Mouse (Mus musculus) splenic B cell, adult 2 months (primary cell): ENCODE data around the gene Akt1.
A peak's percentile ranks its signal among the peaks of the same experiment; 100 is the strongest.

ENCODE experiments used
- DNase-seq: peaks from one replicate; pipeline ENCODE4 v3.0.0-alpha.2; 2011; ENCODE audit warnings: low read depth, low spot score
- H3K27me3 ChIP-seq: 2 replicates; pipeline ENCODE4 v1.6.1; 2012; ENCODE audit warnings: mild to moderate bottlenecking, low read length, moderate library complexity, mixed read lengths; ENCODE audit not compliant: control insufficient read depth, poor library complexity, insufficient read depth, severe bottlenecking
- H3K36me3 ChIP-seq: 2 replicates; pipeline ENCODE4 v1.6.1; 2012; ENCODE audit warnings: mild to moderate bottlenecking, low read length, moderate library complexity, mixed read lengths; ENCODE audit not compliant: control insufficient read depth, poor library complexity, insufficient read depth, severe bottlenecking

The Akt1 gene

DNA sequence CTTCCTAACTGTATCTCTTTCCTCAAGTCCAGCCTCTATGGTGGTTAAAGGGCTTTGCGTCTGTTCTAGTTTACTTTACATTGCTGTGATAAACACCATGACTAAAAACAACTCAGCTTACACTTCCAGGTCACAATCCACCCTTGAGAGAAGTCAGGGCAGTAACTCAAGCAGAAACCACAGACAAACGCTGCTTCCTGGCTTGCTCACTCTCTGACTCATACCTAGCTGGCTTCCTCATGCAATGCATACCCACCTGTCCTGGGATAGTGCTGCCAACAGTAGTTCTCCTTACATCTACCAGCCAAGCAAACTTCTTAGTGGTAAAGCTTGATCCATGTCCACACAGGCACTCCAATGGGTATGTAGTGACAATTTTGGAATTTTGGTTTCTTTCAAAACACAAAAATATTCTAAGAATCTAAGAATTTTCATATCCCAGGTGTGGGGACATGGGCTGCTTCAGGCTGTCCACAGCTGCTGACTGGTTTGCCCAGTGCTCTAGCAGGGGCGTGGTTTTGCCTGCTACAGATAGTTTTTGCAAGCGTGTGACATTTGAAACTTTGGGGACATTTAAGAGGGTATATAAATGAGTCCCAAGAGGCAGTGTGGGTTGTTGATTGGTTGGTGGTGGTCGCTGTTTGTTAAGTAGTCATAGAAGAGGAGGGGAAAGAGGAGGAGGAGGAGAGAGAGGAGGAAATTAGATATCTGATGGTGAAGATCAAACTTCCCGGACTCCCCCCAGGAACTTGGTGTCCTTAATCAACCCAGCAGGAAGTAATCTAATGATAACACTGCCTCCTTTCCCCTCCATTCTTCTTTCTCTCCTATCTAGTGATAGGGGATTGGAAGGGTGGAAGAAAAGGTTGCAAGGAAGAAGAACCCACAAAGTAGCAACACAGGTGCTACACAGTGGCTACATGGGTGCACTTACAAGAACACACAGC is 28.0 kb upstream of the Akt1 start:
- H3K36me3 ChIP-seq = no peaks in the 10 kb centered on the region
- H3K27me3 ChIP-seq = no peaks in the 10 kb centered on the region
- DNase-seq = peak; percentile 77

DNA sequence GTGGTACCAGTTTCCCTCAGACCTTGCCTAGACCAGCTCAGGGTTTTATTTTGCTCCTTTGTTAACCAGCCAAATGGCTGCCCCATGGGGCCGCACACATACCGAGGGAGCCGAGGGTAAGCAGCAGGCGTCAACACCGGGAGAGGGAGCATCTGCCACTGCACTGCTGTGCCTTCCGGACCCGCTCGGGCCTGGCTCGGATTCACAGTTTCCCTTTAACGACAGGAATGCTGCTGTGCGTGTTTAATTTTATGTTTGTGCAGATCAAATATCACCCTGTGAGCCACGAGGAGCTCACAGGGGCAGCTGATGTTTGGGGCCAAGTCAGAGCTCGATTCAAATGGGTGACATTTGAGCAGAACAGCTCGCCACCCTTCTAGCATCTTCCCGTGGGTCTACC is 25.8 kb upstream of the Akt1 start:
- DNase-seq = no peak
- no peaks in the 10 kb centered on the region for H3K36me3 ChIP-seq
- no peaks in the 10 kb centered on the region for H3K27me3 ChIP-seq

GRCm38 (mm10) chr12:112696806-112697425 is 22.2 kb upstream of the Akt1 start:
- no peaks in the 10 kb centered on the region for H3K36me3 ChIP-seq
- no peak for DNase-seq
- no peaks in the 10 kb centered on the region for H3K27me3 ChIP-seq

DNA sequence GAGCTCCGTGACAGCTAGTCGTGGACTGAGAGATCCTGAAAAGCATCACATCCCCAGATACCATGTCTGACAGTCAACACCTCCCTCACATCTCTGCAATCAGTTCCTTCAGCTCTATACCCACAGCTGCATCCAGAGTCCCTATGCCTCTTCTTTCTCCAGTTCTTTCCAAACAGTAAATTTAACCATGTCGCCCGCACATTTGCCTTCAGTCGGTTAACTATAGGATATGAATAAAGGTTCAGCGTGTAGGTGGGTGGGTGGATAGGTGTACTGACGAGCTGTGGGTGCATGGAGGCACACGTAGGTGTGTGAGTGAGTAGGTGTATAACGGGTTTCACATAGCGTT is 19.4 kb upstream of the Akt1 start:
- no peaks in the 10 kb centered on the region for H3K36me3 ChIP-seq
- no peak for DNase-seq
- no peaks in the 10 kb centered on the region for H3K27me3 ChIP-seq

DNA sequence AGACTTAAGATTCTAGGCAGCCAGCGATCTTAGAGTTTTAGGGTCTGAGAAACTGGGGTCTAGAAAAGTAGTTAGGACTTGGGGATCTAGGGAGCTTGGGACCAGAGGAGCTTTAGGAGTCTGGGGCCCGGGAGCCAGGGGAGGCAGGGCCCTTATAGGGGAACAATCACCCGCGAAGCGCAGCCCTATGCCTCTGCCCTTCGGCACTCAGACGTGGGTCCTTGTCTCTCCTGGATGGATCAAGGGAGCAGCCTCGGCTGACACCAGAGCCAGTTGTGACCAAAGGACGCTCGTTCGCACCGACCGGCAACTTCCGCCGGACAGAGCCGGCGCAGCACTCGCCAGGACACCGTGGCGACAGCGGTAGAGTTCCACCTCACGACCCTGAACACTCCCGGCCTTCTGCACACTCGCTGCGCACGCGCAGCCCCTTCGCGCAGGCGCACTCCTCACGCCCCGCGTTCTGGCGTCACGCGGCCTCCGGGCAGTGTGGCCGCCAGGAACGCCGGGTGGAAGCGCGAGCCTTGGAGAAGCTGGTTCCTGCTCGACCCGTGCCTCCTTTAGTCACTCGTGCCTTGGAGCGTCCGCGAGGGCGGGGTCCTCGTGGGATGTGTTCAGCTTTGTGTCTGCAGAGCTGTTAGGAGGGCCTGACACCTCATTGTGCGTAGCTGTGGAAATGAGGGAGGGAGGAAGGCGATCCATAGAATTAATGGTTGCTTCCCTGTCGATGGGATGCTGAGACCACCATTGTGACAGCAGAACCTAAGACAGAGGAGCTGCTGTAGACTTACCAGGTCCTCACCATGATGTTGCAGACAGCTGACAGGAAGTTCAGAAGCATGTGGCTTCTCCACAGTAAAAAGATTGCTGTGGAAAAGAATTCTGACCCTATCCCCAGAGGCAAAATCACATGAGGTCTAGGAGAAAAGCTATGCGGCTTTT is 18.8 kb upstream of the Akt1 start:
- H3K36me3 ChIP-seq = no peaks in the 10 kb centered on the region
- no peaks in the 10 kb centered on the region for H3K27me3 ChIP-seq
- DNase-seq = peak; percentile 95

- Histone ChIP-seq H3K27me3 (no peaks in the 10 kb centered on the region), H3K36me3 (no peaks in the 10 kb centered on the region)
- peak; percentile 52 for DNase-seq
Measured at GRCm38 (mm10) chr12:112688458-112688857, 13.8 kb upstream of the Akt1 start.

GRCm38 (mm10) chr12:112683351-112683750 is 8.7 kb upstream of the Akt1 start:
- no peaks in the 10 kb centered on the region for H3K27me3 ChIP-seq
- no peaks in the 10 kb centered on the region for H3K36me3 ChIP-seq
- no peak for DNase-seq

DNA sequence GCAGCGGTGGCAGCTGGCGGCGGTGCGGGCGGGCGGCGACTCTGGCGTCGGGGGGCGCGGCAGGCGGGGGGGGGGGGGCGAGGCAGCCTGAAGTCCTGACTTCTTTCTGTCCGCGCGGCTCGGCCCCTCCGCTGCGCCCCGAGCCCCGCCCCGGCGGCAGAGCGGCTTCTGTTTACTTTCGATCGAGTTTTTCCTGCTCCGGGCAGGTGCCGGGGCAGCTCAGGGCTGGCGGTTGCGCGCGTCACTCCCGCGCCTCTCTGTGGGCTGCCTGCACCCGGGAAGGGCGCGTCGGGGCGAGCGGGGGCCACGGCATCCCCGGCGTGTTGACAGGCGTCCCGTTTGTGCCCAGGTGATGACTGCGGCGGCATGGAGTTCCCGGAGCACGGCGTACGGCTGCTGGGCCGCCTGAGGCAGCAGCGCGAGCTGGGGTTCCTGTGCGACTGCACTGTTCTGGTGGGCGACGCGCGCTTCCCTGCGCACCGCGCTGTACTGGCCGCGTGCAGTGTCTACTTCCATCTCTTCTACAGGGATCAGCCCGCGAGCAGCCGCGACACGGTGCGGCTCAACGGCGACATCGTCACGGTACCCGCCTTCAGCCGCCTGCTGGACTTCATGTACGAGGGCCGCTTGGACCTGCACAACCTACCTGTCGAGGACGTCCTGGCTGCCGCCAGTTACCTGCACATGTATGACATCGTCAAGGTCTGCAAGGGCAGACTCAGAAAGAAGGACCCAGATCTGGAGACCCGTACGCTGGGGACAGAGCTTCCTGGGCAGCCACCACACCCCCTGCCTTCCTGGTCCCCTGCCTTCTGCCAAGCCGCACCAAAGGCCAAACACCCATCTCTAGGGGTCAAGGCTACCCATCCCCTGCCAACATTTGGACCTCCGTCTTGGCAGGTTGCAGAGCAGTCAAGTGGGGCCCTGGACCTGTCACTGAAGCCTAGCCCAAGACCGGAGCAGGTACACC is 4.6 kb upstream of the Akt1 start:
- H3K36me3 ChIP-seq = no peaks in the 10 kb centered on the region
- peak; percentile 46 for DNase-seq
- no peaks in the 10 kb centered on the region for H3K27me3 ChIP-seq

- no peaks in the 10 kb centered on the region for H3K36me3 ChIP-seq
- DNase-seq = peak; percentile 44
- H3K27me3 ChIP-seq = no peaks in the 10 kb centered on the region
Measured at GRCm38 (mm10) chr12:112678555-112679026, 3.9 kb upstream of the Akt1 start, which contains the start of gene Zbtb42. Zbtb42 (plus strand) TSS chr12:112678828.

DNA sequence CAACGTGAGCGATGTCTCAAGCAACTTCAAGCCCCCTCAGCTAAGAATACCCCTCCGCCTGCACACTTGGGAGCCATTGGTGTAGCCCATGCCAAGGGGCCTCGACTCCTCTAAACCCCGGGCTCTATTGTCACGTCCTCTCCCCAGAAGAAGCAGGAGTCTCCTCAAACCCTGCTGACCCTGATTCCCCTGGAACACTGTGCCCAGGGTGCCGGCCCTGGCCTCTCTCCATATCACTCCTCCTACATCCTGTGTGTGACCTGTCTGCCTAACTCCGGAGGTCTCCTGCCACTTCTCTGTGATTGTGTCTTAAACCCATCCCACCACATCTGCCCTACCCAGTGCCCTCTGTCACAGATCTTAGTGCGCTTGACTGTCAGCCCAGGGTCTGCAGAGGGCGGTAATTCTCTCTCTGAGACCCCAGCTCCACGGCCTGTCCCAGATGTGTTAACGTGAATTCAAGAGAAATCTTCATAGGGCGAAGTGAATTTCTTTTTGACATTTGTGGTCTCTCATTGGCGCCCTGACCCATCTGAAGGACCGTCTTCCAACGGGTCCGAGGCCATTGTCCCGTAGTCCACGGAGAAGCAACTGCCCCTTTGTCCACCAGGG is 3.4 kb upstream of the Akt1 start:
- H3K36me3 ChIP-seq = no peaks in the 10 kb centered on the region
- DNase-seq = no peak
- no peaks in the 10 kb centered on the region for H3K27me3 ChIP-seq

DNA sequence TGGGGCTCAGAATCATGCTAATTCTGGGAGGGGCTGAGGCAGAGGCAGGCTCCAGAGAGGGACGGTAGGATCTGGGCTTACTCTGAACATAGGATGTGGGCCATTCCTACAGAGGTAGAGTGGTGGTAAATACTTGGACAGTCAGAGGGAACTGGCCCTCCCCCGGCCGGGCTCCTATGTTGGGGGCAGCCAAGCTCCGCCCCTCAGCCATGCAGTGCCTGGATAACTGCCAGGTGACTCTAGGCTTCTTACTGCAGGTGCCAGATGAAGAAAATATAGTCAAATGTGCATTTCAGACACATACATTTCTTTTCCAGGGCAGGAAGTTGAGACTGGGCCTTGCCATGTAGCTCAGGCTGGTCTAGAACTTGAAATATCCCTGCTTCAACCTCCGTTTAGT is 2.4 kb upstream of the Akt1 start:
- no peak for DNase-seq
- no peaks in the 10 kb centered on the region for H3K36me3 ChIP-seq
- no peaks in the 10 kb centered on the region for H3K27me3 ChIP-seq

- no peaks in the 10 kb centered on the region; the same call in 1 of the 2 replicates for H3K36me3 ChIP-seq
- no peaks in the 10 kb centered on the region for H3K27me3 ChIP-seq
- DNase-seq = peak; percentile 90
Measured at GRCm38 (mm10) chr12:112675245-112676035, 756 bp upstream of the Akt1 start.
